Mouse (Mus musculus) adipocyte (in vitro differentiated cells): ENCODE results near the gene Scai.
A peak's percentile ranks its signal among the peaks of the same experiment; 100 is the strongest.
"Not testable (repeated sequence)": the region's sequence is repeated elsewhere in the genome, so short reads cannot be mapped to it uniquely, and the experiment has no call there.

Experiments
- DNase-seq: peaks from one replicate; pipeline ENCODE4 v3.0.0-alpha.2; 2016; ENCODE audit warnings: low spot score

Gene Scai

DNA sequence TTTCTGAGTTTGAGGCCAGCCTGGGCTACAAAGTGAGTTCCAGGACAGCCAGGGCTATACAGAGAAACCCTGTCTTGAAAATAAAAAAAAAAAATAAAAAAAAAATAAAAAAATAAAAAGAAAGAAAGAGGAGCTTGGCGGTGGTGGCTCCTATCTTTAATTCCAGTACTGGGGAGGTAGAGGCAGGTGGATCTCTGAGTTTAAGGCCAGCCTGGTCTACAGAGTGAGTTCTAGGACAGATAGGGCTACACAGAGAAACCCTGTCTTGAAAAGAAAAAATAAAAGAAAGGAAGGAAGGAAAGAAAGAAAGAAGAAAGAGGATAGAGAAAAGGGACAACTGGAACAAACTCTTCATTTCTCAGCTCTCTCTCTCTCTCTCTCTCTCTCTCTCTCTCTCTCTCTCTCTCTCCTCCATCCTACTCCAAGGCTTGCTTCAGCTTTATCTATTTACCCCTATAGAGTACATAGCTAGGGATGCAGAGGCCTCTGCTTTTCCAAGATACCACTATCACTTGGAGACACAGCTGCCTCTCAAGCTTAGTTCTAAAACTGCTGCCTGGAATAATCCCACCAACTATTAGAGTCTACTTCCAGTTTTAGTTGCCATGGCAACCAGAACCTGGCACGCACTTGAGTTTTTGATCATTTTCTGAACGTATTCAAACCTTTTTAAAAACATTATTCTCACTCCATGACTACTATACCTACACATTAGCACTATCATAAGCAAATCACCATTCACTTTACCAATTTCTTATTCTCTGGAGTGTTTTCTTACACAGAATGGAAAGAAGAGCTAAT lies 60.8 kb downstream of the Scai start:
- DNase-seq = no peak

DNA sequence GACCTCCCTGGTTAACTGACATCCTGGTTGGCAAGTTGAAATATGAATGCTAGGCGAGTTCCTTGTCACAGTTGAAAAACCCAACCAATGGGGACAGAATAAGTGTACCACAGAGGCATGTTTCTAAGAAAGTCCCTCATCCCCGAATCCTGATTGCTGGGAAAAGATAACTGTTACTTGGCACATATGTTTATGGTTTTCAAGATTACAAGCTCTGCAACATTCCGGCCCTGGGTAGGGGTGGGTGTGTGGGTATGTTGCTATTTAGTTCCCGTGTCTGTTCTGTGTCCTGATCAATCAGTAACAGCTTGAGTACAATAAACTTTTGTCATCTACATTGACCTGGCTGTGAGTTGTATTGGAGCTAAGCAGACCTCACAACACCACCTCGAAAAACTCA lies 66.4 kb downstream of the Scai start:
- DNase-seq = no peak

DNA sequence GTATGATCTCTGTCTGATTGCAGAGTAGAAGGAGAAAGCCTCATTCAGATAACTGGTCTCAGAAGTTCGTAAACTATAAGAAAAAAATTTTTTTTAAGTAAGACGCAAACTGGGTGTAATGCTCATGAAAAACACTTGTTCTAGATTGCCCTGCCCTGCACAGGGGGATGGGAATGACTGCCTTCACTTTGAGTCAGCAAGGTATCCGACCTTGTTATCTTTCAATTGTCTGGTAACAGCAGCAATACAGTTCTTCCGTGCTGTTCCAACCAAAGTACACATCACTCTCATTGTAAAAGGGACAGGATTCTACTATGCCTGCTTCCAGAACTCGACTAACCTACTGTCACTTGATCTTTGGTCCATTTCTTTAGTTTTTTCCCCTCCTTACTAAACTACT lies 69.4 kb downstream of the Scai start:
- no peak for DNase-seq

DNA sequence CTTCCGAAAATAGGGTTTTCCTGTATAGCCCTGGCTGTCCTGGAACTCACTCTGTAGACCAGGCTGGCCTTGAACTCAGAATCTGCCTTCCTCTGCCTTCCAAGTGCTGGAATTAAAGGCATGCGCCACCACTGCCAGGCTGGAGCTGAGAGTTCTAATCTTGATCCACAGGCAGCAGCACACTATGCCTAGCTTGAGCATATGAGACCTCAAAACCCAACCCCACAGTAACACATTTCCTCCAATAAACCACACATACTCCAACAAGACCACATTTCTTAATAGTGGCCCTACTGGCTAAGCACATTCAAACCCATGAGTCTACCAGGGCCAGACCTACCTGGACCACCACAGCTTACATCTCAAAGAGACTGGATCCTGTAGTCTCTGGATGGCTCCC lies 74.0 kb downstream of the Scai start:
- no peak for DNase-seq

DNA sequence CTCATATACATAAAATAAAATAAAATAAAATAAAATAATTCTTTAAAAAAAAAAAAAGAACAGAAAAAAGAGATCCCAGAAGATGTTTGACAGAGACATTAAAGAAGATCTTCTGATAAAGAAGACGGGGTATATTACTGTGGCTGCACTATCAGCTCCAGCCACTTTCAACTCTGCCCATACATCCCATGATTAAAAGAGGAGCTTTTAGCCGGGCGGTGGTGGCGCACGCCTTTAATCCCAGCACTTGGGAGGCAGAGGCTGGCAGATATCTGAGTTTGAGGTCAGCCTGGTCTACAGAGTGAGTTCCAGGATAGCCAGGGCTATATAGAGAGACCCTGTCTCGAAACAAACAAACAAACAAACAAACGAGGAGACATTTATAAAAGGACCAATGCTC lies 76.4 kb downstream of the Scai start:
- DNase-seq = no peak

DNA sequence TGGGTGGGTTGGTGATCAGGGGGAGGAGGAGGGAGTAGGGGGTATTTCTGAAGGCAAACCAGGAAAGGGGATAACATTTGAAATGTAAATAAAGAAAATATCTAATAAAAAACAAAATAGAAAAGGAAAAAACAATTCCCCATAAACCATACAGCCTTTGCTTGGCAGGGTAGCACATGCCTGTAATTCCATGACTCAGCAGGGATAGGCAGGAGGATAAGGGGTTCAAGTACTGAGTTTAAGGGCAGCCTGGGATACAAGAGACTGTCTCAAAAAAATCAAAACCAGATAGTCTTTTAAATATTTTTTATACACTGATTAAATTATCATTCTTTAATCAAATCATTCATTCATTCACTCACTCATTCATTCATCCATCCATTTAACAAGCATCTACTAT lies 80.0 kb downstream of the Scai start:
- no peak for DNase-seq

DNA sequence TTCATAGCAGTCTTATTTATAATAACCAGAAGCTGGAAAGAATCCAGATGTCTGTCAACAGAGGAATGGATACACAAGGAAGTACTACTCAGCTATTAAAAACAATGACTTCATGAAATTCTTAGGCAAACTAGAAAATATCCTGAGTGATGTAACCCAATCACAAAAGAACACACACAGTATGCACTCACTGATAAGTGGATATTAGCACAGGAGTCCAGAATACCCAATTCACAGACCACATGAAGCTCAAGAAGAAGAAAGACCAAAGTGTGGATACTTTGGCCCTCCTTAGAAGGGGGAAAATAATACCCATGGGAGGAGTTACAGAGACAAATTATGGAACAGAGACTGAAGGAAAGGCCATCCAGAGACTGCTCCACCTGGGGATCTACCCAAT lies 80.8 kb downstream of the Scai start:
- not testable (repeated sequence) for DNase-seq

DNA sequence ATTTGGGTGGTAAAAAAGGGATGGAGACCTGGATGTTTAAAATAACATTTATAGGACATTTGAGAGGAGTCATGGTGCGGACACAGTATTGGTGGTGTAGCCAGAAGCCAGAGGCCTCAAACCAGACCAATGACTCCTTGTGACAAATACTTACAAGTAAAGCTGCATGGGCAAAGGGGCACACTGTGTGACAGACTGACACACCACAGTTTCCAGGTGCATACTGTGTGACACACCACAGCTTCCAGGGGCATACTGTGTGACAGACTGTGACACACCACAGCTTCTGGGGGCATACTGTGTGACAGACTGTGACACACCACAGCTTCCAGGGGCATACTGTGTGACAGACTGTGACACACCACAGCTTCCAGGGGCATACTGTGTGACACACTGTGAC lies 90.6 kb downstream of the Scai start:
- not testable (repeated sequence) for DNase-seq

DNA sequence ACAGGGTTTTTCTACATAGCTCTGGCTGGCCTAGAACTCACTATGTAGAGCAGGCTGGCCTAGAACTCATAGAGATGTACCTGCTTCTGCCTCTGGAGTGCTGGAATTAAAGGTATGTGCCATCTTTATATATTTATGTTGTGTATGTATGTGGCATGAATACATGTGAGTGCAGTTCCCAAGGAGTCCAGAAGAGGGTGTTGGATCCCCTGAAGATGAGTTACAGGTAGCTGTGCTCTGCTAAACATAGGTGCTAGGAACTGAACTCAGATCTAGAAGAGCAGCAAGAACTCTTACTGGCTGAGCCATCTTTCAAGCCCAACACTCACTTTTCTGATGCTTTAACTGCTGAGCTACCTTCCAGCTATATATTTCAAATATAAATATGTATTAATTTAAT lies 92.5 kb downstream of the Scai start:
- DNase-seq = no peak

DNA sequence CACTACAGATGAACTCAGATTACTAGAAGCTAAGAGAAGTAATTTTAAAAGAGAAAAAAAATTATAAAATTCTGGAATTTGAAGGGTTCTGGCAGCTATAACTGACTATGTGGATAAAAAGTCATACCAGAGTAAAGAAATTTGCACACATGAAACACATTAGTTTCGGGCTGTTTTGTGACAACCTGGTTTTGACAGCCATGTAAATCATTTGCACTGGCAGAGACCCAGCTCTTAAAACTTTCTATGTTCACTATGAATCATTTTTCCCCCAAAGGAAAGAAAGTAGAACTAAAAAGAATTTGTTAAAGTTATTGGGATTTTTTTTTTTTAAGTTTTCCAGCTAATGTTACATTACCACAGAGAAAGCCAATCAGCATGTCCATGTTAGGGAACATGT lies 98.6 kb downstream of the Scai start:
- DNase-seq = peak; percentile 57

DNA sequence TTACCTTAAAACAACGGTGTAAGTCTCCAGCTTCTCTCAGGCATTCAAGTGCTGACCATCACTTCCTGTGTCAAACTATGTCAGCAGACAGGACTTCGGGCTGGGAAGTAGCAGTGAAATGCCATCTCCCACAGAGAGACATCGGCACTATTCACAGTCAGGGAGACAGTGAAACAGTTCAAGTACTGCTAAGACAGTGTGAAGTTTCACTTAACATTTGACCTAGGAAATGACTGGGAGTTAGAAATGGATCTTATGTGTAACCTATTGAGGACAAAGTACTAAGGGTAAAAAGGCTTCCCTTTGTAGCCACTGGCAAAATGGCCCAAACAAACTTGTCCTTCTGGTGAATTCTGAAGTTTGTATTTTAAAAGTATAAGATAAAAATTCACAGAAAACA lies 107.8 kb downstream of the Scai start:
- DNase-seq = no peak

DNA sequence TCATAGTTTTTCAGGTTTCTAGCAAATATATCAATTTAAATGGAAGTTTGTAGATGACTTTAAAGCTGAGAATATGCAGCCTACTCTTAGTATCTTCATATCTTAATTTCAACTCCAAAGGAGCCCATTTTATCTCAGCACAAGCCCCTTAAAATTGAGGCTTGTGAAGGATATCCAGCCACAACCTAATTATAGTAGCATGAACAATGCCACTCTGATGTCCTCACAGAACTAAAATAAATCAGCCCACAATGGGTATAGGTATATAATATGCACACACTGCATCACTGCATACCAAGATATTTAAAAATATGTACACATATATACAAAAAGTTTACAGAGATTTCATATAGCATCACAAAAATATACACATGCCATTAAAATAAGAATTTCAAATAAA lies 119.9 kb downstream of the Scai start:
- no peak for DNase-seq

DNA sequence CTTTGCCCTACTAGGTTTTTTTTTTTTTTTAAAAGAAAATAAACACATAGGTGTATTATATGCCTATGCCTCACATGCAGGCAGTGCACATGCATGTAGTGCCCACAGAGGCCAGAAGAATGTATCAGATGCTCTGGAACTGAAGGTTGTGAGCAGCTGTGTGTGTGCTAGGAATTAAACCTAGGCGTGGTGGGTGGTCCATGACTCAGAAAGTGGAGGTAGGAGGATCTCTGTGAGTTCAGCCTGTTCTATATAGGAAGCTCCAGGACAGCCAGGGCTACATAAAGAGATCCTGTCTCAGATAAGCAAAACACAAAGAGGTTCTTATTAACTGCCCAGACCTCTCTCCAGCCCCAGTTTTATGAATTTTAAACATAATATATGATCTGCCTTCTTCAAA lies 121.4 kb downstream of the Scai start:
- no peak for DNase-seq

DNA sequence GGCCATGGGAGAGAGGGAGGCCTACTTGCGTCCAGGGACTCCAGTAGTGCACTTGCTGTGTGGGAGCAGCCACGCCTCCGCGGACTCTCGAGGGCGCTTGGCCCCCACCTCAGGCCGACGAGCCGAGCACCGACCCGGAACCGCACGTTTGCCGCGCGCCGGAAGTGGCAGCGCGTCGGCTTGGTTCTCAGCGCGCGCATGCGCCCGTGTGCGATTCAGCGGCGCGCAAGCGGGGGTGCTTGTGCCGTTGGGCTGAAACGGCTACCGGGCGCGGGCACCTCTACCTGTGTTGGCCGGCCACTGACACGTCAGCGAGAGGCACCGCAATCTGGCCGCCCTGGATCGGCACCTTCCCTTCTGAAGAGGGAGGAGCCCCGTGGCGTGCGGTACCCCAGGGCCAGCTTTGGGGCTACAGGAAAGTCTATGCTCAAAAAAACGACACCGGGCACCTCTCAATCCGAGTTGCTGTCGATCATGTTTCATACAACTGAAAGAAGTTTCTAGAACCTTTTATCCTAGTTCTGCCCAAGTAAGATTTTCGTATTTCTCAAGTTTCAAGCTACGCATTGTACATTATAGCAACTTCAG lies 125.0 kb downstream of the Scai start, which contains the start of gene Golga1:
Gene Golga1, minus strand, starts transcription at position 142 of the 588 bp plus-strand sequence.
- DNase-seq = peak; percentile 93

DNA sequence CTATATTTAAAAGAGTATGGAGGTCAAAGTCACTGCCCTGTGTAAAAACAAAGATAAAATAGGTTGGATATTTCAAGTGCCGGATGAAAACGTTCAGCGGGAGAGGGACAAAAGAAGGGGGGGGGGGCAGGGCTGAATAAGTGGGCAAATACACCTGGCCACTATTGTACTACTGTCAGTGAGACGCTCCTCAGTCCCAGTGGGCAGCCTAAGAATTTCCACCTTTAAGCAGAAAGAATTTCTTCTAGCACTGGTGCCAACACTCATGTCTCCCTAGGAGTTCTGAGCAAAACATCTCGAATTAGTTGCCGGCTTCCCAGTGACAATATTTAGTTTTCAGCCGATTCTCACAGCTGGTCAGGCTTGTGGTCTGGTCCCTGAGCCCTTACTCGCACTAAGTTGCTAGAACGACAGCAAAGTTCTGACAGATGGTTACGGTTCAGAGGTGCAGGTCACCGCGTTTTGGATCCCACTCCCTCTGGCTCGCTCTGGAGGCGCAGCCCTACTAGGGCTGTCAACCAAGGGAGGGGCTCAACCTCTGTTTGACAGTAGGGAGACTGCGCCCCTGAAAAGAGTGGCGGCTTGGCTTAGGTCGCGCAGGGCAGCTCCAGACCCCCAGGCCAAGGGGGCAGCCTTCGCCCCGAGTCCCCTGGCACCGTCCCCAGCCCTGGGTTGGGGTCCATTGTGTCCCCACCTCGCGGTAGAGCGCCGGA lies 125.7 kb downstream of the Scai start:
- DNase-seq = peak; percentile 43

DNA sequence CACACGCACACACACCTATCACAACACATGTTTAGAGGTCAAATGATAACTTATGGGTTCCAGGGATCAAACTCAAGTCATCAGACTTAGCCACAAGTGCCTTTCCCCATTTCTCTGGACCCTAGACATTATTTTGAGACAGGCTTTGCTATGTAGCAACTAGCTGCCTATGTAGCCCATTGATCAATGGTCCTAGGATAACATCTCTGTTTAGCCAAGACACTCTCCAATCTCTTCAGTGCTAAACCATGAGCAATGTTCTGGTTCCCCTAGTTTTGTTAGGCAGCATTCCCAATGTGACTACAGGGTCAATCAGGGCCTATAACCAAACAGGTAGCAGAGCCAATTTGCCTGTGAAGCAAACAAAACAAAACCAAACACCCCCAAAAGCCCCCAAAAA lies 142.0 kb downstream of the Scai start:
- no peak for DNase-seq

DNA sequence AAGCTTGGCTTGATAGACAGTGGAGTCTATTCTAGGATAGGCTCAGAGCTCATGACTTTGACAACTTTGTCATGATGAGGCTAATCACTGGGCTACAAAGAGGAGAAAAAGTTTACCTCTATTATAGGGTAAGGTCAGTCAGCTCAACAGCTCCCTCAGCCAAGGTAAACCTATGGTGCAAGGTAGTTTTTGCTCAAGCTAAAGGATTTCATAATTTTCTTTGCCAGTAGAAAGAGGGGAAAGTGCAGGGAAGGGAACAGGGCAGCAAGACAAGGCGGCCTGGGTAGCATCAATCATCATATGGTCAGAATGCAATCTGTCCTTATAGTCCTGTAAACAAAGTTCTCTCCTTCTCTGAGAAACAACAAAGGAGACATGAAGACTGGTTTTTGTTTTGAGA lies 150.3 kb downstream of the Scai start:
- DNase-seq = no peak

DNA sequence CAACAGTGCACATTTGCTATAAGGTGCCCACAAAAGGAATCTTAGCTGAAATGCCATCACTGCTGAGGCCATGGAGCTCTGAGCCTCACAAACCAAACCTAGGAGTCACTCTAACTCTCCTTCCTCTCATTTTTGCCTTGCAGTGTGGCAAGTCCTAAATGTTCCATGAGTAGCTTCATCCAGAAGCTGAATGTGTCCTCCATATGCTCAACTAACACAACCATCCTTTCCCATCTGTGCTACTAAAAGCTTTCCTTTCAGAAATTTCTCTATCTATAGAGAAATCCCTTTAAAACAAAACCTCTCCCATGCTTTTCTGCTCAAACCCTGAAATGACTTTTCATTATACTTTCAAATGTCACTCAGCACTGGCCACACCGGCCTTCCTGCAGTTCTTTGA lies 158.9 kb downstream of the Scai start:
- DNase-seq = no peak

DNA sequence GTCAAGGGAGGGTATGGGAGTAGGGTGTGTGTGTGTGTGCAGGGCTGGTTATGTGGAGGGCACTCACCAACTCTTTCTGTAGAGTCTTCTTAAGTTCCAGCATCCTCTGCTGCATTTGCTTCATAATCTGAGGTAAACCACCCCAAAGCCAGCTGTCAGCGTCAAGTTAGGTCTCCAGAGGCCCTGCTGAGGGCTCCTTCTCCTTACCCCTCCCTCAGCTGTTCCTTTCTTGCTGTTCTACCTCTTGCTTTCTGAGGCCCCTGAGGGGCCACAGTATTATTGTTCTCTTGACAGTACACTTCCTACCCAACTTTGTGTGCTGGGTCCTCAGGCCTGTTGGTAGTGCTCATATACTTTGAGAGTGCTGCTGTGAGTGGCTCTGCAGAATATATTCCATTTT lies 170.5 kb downstream of the Scai start:
- no peak for DNase-seq

DNA sequence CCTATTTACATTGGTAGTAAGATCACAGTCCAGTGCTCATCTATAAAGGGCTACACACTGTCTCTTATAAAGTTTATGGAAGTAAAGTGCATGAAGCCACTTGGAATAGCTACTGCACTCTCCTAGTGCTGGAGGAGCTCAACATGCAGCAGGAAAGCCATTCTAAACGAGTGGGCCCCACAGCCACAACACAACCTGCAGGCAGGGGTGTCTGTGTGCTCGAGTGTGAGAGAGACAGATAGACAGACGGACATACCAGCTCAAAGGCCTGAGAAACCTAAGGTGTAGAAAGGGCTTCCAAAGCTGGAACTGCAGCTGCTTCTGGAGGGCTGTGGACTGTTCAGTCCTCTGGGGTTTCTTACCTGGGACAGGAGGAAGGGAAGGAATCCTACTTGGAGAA lies 174.0 kb downstream of the Scai start:
- no peak for DNase-seq
